ENCODE assay signal across 29 mouse cellular contexts in the genomic region with DNA sequence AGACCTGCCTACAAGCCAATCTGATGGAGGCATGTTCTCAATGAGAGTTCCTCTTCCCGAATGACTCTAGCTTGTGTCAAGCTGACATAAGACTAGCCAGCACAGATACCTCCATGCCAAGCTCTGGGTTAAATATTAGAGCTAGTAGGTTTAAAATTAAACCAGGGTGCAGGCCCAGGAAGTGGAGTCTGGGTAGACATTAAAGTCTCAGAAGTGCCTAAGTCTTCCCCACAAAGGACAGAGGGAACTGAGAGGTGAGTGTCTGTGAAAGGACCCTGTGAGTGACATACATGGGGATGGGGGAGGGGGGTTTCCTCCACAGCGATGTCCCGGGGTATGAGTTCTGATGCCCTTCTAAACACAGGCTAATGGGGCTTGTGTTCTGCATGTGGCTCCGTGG.
A peak's percentile ranks its signal among the peaks of the same experiment; 100 is the strongest.
DNase-seq lines count a peak whose midpoint lies in the region; ATAC-seq and TF ChIP-seq lines count a peak whose summit lies in the region.
"Had no signal": no experiment of that assay in that cellular context is flagged by ENCODE, and none has a peak within 500 bp of the region (broad histone marks: within the 10 kb centered on the region; RNA-seq: fewer than 3 reads in every experiment).

No protein-coding gene starts in this region.

- no peak overlapping the region for H3K9ac ChIP-seq in kidney, embryonic 14.5 days (ENCODE audit: low read depth, low read length)
- H3K9ac ChIP-seq in neural tube, embryonic 15.5 days (replicated peaks): no peak overlapping the region
- no peak overlapping the region for H3K9ac ChIP-seq in hindbrain, embryonic 12.5 days
- H3K9ac ChIP-seq: forebrain, postnatal 0 days; hindbrain, embryonic 14.5 days; limb, embryonic 12.5 days; liver, embryonic 14.5 days; lung, embryonic 15.5 days; midbrain, embryonic 15.5 days; neural tube, embryonic 12.5 days; stomach, embryonic 15.5 days had no signal

- no peak for TF ChIP-seq CTCF in Patski (IDR thresholded peaks at IDR 0.05)

- H3K36me3 ChIP-seq in kidney, embryonic 14.5 days (ENCODE audit: control insufficient read depth, insufficient read depth, low read length): no peaks in the 10 kb centered on the region
- no peaks in the 10 kb centered on the region for H3K36me3 ChIP-seq in neural tube, embryonic 15.5 days
- no peaks in the 10 kb centered on the region for H3K36me3 ChIP-seq in hindbrain, embryonic 12.5 days
- H3K36me3 ChIP-seq: limb, embryonic 12.5 days; lung, embryonic 15.5 days; midbrain, embryonic 10.5 days; midbrain, embryonic 15.5 days; neural tube, embryonic 12.5 days; stomach, embryonic 15.5 days had no signal

- ATAC-seq in Patski: peak; percentile 73
- ATAC-seq in kidney, embryonic 14.5 days (ENCODE audit: low FRiP score, low TSS enrichment): 0 out of 2 replicates have a peak, but pooled peaks have one; percentile 7
- no peak for ATAC-seq in neural tube, embryonic 15.5 days (ENCODE audit: low FRiP score)
- no peak for ATAC-seq in hindbrain, embryonic 12.5 days (ENCODE audit: low FRiP score)
- ATAC-seq: forebrain, postnatal 0 days; intestine, postnatal 0 days; midbrain, embryonic 15.5 days had no signal

- H3K4me2 ChIP-seq in kidney, embryonic 14.5 days (replicated peaks; ENCODE audit: low read depth, low read length): 0 out of 2 replicates have a peak overlapping the region, but pooled peaks have one; percentile 1
- H3K4me2 ChIP-seq in neural tube, embryonic 15.5 days: no peak overlapping the region
- H3K4me2 ChIP-seq in hindbrain, embryonic 12.5 days (replicated peaks): no peak overlapping the region
- H3K4me2 ChIP-seq: heart, embryonic 11.5 days; hindbrain, embryonic 14.5 days; limb, embryonic 12.5 days; lung, embryonic 15.5 days; midbrain, embryonic 15.5 days; neural tube, embryonic 12.5 days; stomach, embryonic 15.5 days had no signal

- no peak overlapping the region for H3K4me3 ChIP-seq in kidney, embryonic 14.5 days (ENCODE audit: low read length)
- no peak overlapping the region for H3K4me3 ChIP-seq in neural tube, embryonic 15.5 days (replicated peaks)
- no peak overlapping the region for H3K4me3 ChIP-seq in hindbrain, embryonic 12.5 days
- H3K4me3 ChIP-seq: erythroblast, embryonic 14.5 days; layer of hippocampus, adult 2 months; left cerebral cortex, adult 2 months; limb, embryonic 12.5 days; lung, embryonic 15.5 days; midbrain, embryonic 10.5 days; midbrain, embryonic 15.5 days; neural tube, embryonic 12.5 days; stomach, embryonic 15.5 days had no signal

- H3K9me3 ChIP-seq in kidney, embryonic 14.5 days (ENCODE audit: control insufficient read depth, low read length): no peaks in the 10 kb centered on the region
- H3K9me3 ChIP-seq in neural tube, embryonic 15.5 days (replicated peaks): no peaks in the 10 kb centered on the region
- H3K9me3 ChIP-seq in hindbrain, embryonic 12.5 days (replicated peaks): 0 out of 2 replicates have a peak, but pooled peaks cover under 1% of the 10 kb centered on the region
- H3K9me3 ChIP-seq: lung, embryonic 15.5 days; midbrain, embryonic 15.5 days; neural tube, embryonic 12.5 days; stomach, embryonic 15.5 days had no signal

- POLR2A ChIA-PET in Patski (lab: Charles Lee): interaction anchor here (0.6 to 1.6 kb wide), 2 partner anchors 13 to 180 kb away, joined by 3 to 6 read pairs; no protein-coding TSS in a partner anchor

- CTCF ChIA-PET in Patski (lab: Charles Lee): interaction anchor here (0.9 to 4.1 kb wide), 10 partner anchors 8 to 289 kb away, joined by 3 to 22 read pairs (median 3); no protein-coding TSS in a partner anchor

- H3K27me3 ChIP-seq in Patski: no peaks in the 10 kb centered on the region
- no peaks in the 10 kb centered on the region for H3K27me3 ChIP-seq in kidney, embryonic 14.5 days (ENCODE audit: control insufficient read depth, insufficient read depth, low read length)
- no peaks in the 10 kb centered on the region for H3K27me3 ChIP-seq in neural tube, embryonic 15.5 days (replicated peaks)
- H3K27me3 ChIP-seq in hindbrain, embryonic 12.5 days: peaks cover 5% of the 10 kb centered on the region; the same call in 1 of the 2 replicates
- H3K27me3 ChIP-seq: midbrain, embryonic 15.5 days; neural tube, embryonic 12.5 days had no signal

- in situ Hi-C loops in Patski (cut with MboI; ENCODE audit: low pct_unique_long_range_greater_than_20kb): loop anchor here (25.0 kb wide), 1 partner anchor 459 kb away; no protein-coding TSS in a partner anchor

- H3K4me1 ChIP-seq in kidney, embryonic 14.5 days (ENCODE audit: control insufficient read depth, insufficient read depth, low read length): no peaks in the 10 kb centered on the region
- peaks cover 10% of the 10 kb centered on the region for H3K4me1 ChIP-seq in neural tube, embryonic 15.5 days
- 0 out of 2 replicates have a peak, but pooled peaks cover 2% of the 10 kb centered on the region for H3K4me1 ChIP-seq in hindbrain, embryonic 12.5 days
- H3K4me1 ChIP-seq: neural tube, embryonic 12.5 days had no signal

- H3K27ac ChIP-seq in kidney, embryonic 14.5 days (ENCODE audit: low read depth, low read length): no peak overlapping the region; the same call in 1 of the 2 replicates
- H3K27ac ChIP-seq in neural tube, embryonic 15.5 days (replicated peaks): no peak overlapping the region
- no peak overlapping the region for H3K27ac ChIP-seq in hindbrain, embryonic 12.5 days
- H3K27ac ChIP-seq: hindbrain, embryonic 14.5 days; layer of hippocampus, adult 2 months; left cerebral cortex, adult 2 months; limb, embryonic 12.5 days; liver, embryonic 14.5 days; lung, embryonic 15.5 days; midbrain, embryonic 10.5 days; midbrain, embryonic 15.5 days; neural tube, embryonic 12.5 days; stomach, embryonic 15.5 days had no signal

- 76% methylated on average over 4 of the region's 4 CpGs for WGBS in kidney, embryonic 14.5 days
- 84% methylated on average over 4 of the region's 4 CpGs for WGBS in neural tube, embryonic 15.5 days
- WGBS in hindbrain, embryonic 12.5 days: 74% methylated on average over 4 of the region's 4 CpGs

- DNase-seq in kidney, adult 11 months: peak; percentile 82
- no peak for DNase-seq in kidney, postnatal 10 days
- peak; percentile 34 for DNase-seq in Patski (ENCODE audit: low read depth, low spot score)
- DNase-seq in kidney, postnatal 25 days: peak; percentile 52 to 67
- DNase-seq in gastrocnemius, postnatal 25 days: no peak
- DNase-seq: adrenal gland, postnatal 14 days; cerebellum, adult 11 months; cerebellum, adult 9-11 months; forebrain, postnatal 0 days; gastrocnemius, postnatal 10 days; heart, adult 18-20 months; heart, postnatal 36 days; right cerebral cortex, postnatal 4 days had no signal

Comparison
In these comparisons a context has a peak if more than half of its experiments do, and no peak if none do; other contexts are left out.
1. DNase-seq: peak in kidney, adult 11 months (single experiment), Patski (single experiment) and kidney, postnatal 25 days (2 of 2); none in kidney, postnatal 10 days (single experiment) and gastrocnemius, postnatal 25 days (single experiment).
2. ATAC-seq: peak in Patski (single experiment) and kidney, embryonic 14.5 days (single experiment); none in neural tube, embryonic 15.5 days (single experiment) and hindbrain, embryonic 12.5 days (single experiment).